Mouse (Mus musculus) forebrain, embryonic 14.5 days (tissue): ENCODE data around the gene Usp21. TPM values are rescaled to one million over a fixed set of nuclear protein-coding genes. Genes with fewer than 3 reads are reported as not detected.
"Not testable (repeated sequence)": the region's sequence is repeated elsewhere in the genome, so short reads cannot be mapped to it uniquely, and the experiment has no call there.

Source experiments
- ATAC-seq: fragments of 200-750 bp; cut with Nextera tagmentation; 2 replicates; pipeline ENCODE4 v1.8.0; 2017; ENCODE audit warnings: mild to moderate bottlenecking, moderate library complexity
- DNase-seq: peaks from one replicate; pipeline ENCODE4 v3.0.0-alpha.2; 2015; ENCODE audit warnings: low spot score
- H3K27ac ChIP-seq: fragments of 300-500 bp; sonication (generic); 2 replicates; pipeline ENCODE4 v1.5.1; 2014; ENCODE audit warnings: low read depth, mild to moderate bottlenecking, control low read depth, low read length, moderate library complexity
- H3K27me3 ChIP-seq: fragments of 300-500 bp; sonication (generic); replicated peaks from 2 replicates; pipeline ENCODE4 v1.6.1; 2014; ENCODE audit warnings: low read length, control low read depth, mixed read lengths; ENCODE audit not compliant: control insufficient read depth, insufficient read depth
- H3K36me3 ChIP-seq: fragments of 300-500 bp; sonication (generic); 2 replicates; pipeline ENCODE4 v1.6.1; 2014; ENCODE audit warnings: low read length, control low read depth; ENCODE audit not compliant: control insufficient read depth, insufficient read depth
- H3K4me1 ChIP-seq: fragments of 300-500 bp; sonication (generic); 2 replicates; pipeline ENCODE4 v1.6.1; 2014; ENCODE audit warnings: antibody characterized with exemption, low read length, control low read depth; ENCODE audit not compliant: control insufficient read depth, insufficient read depth
- H3K4me2 ChIP-seq: fragments of 300-500 bp; sonication (generic); 2 replicates; pipeline ENCODE4 v1.6.1; 2014; ENCODE audit warnings: mild to moderate bottlenecking, control low read depth, low read length
- H3K4me3 ChIP-seq: fragments of 300-500 bp; sonication (generic); 2 replicates; pipeline ENCODE4 v1.5.1; 2014; ENCODE audit warnings: low read depth, low read length, control low read depth
- H3K9ac ChIP-seq: fragments of 300-500 bp; sonication (generic); 2 replicates; pipeline ENCODE4 v1.6.1; 2014; ENCODE audit warnings: mild to moderate bottlenecking, low read length, control low read depth, moderate library complexity
- H3K9me3 ChIP-seq: fragments of 300-500 bp; sonication (generic); replicated peaks from 2 replicates; pipeline ENCODE4 v1.6.1; 2016; ENCODE audit warnings: low read length, control low read depth, mixed read lengths; ENCODE audit not compliant: control insufficient read depth
- WGBS: fragments of 180-500 bp; shearing (Covaris S2); extraction: QIAGEN DNeasy Blood & Tissue Kit; methylation state at CpG from one replicate; pipeline ENCODE4 v1.1.7; 2014; 5-methylcytosine and 5-hydroxymethylcytosine counted together
- polyA plus RNA-seq: library from polyadenylated mRNA; unstranded; fragments of >200 nt; fragmentation: Nextera tagmentation; extraction: Ambion mirVana; gene quantifications from 2 replicates; pipeline ENCODE4 v1.2.1, GENCODE M21; 2014

Gene Usp21
- 89.9 and 104 TPM in 2 replicates for polyA plus RNA-seq

DNA sequence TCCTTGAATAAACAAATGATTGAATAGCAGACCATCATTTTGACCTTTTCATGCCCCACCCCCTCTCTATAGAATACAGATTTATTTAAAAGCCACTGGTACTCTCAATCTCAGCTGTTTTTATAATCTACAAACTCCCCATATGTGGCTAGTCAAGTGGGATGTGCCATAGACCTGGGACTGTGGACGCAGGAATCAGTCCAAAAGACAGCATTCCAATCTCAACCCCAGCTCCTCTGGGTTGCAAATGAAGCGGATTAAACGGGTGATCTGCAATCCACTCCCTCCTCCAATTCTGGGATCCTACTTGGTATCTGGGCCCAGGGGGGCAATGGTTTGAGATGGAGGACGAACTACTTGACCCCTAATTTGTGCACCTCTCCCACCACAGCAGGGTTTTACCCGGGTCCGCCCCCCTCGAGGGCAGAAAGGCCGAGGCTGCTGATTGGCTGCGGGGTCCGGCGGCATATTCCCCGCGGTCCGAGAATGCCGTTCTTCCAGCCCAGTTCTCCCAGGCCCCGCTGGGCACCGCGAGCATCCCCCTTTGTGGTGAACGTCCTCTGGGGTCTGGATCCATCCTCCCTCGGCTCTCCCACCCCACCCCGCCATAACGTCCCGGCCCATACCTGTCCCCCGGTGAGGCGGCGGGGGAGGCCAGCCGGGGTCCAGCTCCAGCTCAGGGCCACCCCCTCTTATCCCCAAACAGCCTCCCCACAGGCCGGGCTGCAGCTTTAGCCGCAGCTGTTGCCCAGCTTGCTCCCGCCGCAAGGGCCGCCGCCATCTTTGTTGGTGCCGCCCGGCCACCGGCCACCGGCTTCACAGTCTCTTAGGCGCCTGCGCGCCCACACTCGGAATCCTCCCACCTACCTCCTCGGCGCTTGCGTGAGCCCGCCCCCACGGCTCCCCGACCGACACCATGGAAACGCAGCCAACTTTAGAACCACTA, at the start of gene Usp21:
Gene Usp21 (minus strand): TSS at position 856 of the 946 bp plus-strand sequence.
- H3K9ac ChIP-seq: peak within 1 kb of the TSS; percentile 97
- peak within 1 kb of the TSS; percentile 72 for H3K4me2 ChIP-seq
- H3K4me3 ChIP-seq: peak within 1 kb of the TSS; percentile 98
- ATAC-seq (peak; percentile 97), DNase-seq (peak; percentile 97)
- no peaks in the 10 kb centered on the region for H3K9me3 ChIP-seq
- H3K27ac ChIP-seq: peak within 1 kb of the TSS; percentile 94
- under 1% methylated on average over 49 of the region's 49 CpGs for WGBS
- H3K36me3 ChIP-seq: peaks cover 58% of the 10 kb centered on the region
- no peaks in the 10 kb centered on the region for H3K27me3 ChIP-seq
- H3K4me1 ChIP-seq: peaks cover 9% of the 10 kb centered on the region

DNA sequence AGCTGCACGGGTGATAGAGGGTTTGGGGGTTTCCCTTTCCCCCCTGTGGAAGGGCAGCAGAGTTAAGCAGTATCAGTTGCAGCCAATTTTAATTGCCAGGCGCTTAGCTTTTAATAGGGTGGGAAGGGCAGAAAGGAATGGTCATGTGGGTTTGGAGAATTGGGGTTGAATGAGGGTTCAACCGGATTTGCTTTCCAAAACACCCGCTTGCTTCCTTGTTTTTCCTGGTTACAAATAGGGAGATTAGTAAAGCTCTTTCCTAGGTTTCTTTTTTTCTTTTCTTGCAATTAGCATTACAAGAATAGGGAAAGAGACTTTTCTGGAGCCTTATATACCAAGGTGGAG, 42.4 kb upstream of the Usp21 start:
- 0% methylated on average over 4 of the region's 4 CpGs for WGBS
- H3K4me3 ChIP-seq: peak overlapping the region; percentile 84
- ATAC-seq (no peak; the same call in 1 of the 2 replicates), DNase-seq (peak; percentile 41)
- H3K4me1 ChIP-seq: peaks cover 19% of the 10 kb centered on the region
- H3K36me3 ChIP-seq: peaks cover 6% of the 10 kb centered on the region; the same call in 1 of the 2 replicates
- no peaks in the 10 kb centered on the region for H3K9me3 ChIP-seq
- H3K4me2 ChIP-seq: peak overlapping the region; percentile 52
- peak overlapping the region; percentile 79 for H3K9ac ChIP-seq
- H3K27me3 ChIP-seq: no peaks in the 10 kb centered on the region
- peak overlapping the region; percentile 97; the same call in 1 of the 2 replicates for H3K27ac ChIP-seq

DNA sequence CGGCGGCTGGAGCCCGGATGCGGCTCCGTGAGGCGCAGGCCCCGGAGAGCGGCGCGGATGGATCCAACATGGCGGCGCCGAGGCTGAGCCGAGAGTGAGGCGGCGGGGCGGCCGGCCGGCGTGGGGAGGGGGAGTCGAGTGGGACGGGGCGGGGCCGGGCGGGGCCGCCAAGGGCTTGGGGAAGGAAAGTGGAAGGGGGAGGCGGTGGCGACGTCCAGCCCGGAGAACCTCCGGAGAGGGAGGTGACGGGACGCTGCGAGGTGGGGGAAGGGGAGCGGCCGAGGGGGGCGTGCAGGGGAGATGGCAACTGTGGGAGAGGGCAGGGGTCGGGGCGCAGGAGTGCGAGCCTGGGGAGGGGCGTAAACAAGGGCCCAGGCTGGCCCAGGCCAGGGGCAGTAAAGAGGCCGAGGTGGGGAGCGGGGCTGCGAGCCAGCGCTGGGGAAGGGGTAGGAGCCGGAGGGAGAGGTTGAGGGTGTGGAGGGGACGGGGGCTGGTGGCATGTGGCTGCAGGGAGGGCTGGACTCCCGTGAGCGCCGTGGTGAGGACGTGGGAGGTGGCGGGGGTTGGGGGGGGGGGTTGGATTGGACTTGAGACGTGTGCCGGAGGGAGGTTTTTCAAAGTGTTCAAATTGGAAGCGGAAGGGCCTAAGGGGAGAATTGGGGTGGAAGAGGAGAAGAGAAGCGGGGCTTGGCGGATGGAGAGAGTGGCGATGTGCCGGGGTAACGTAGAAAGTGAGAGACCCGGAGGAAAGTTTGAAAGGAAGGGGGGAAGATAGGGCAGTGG, 41.8 kb upstream of the Usp21 start:
- H3K4me1 ChIP-seq: peaks cover 19% of the 10 kb centered on the region
- WGBS: 1% methylated on average over 59 of the region's 61 CpGs

DNA sequence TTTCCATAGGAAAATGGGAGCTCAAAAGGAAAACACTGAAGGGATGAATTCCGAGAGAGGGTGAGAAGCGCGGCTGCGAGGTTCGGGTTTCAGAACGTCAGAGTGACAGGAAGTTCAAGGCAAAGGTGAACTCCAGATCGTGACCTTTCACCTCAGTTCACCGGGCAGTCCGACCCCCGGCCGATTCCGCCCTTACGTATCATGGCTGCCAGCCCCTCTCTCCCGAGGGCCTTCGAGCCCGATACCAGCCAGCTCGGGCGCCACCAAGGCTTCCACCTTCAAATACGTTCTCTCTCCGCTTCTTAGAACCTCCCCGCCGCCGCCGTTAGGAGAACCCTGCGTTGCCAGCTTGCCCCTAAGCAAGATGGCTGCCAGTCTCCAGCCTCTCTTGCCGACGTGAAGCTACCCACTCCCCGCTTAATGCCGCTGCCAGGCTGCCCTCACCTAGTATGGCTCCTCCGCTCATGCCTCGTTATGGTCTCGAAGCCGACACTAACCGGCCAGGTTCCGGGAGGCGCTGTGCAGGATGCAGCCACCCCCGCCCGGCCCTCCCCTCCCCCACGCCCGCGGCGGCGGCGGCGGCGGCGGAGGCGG, 41.1 kb upstream of the Usp21 start, which contains the start of gene Dedd:
Gene Dedd (plus strand): TSS at position 307 of the 594 bp plus-strand sequence.
- Histone ChIP-seq H3K4me1 (peaks cover 19% of the 10 kb centered on the region), H3K27ac (peak within 1 kb of the TSS; percentile 97), H3K4me2 (peak within 1 kb of the TSS; percentile 52), H3K9me3 (no peaks in the 10 kb centered on the region), H3K36me3 (peaks cover 6% of the 10 kb centered on the region; the same call in 1 of the 2 replicates), H3K9ac (peak within 1 kb of the TSS; percentile 79), H3K27me3 (no peaks in the 10 kb centered on the region), H3K4me3 (peak within 1 kb of the TSS; percentile 84)
- ATAC-seq (peak; percentile 96), DNase-seq (peak; percentile 98)
- WGBS: 0% methylated on average over 43 of the region's 48 CpGs

More for the DNA sequence above, 41.8 kb upstream of the Usp21 start:
- Histone ChIP-seq H3K36me3 (peaks cover 6% of the 10 kb centered on the region; the same call in 1 of the 2 replicates), H3K9ac (peak overlapping the region; percentile 79), H3K27ac (peak overlapping the region; percentile 97), H3K9me3 (no peaks in the 10 kb centered on the region), H3K27me3 (no peaks in the 10 kb centered on the region), H3K4me3 (peak overlapping the region; percentile 84), H3K4me2 (peak overlapping the region; percentile 52)
- ATAC-seq (peak; percentile 87), DNase-seq (peak; percentile 91)

DNA sequence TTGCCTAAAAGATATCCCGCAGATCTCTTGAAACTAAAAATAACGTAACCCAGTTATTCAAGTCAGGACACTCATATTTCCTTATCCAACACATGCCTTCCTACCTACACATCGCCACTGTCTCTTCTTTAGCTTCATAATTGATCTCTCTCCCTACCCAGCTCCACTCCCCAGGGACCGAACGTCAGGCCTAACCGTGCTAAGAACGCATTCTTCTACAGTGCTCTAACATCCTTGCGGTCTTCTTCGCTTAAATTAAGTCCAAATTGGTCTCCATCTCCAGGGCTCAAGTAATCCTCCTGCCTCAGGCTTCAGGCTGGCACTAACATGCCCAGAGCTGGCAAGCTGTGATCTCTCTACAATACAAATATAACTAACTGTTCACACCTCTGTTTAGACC, 40.5 kb upstream of the Usp21 start:
- Histone ChIP-seq H3K9ac (peak overlapping the region; percentile 79), H3K4me1 (peaks cover 19% of the 10 kb centered on the region), H3K27ac (peak overlapping the region; percentile 97), H3K4me2 (peak overlapping the region; percentile 52), H3K36me3 (0 out of 2 replicates have a peak, but pooled peaks cover 3% of the 10 kb centered on the region), H3K9me3 (no peaks in the 10 kb centered on the region), H3K27me3 (no peaks in the 10 kb centered on the region), H3K4me3 (peak overlapping the region; percentile 84)
- ATAC-seq (no peak), DNase-seq (peak; percentile 22)
- WGBS: 41% methylated on average over 9 of the region's 9 CpGs

DNA sequence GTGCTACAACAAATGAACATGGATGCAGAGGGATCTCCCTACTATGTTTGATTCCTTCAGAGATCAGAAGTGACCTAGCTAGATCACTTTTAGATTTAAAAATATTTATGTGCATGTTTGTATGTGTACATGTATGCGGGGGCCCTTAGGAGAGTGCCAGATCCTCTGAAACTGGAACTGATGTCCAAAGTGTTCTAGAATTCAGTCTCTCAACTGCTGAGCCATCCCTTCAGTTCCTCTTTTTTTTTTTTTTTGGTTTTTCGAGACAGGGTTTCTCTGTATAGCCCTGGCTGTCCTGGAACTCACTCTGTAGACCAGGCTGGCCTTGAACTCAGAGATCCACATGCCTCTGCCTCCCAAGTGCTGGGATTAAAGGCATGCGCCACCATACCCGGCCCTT, 38.8 kb upstream of the Usp21 start:
- H3K4me1 ChIP-seq: peaks cover 19% of the 10 kb centered on the region
- 88% methylated on average over 4 of the region's 4 CpGs for WGBS
- H3K4me2 ChIP-seq, H3K27me3 ChIP-seq, H3K9me3 ChIP-seq, DNase-seq, H3K36me3 ChIP-seq, ATAC-seq, H3K9ac ChIP-seq, H3K27ac ChIP-seq, H3K4me3 ChIP-seq: not testable (repeated sequence)

DNA sequence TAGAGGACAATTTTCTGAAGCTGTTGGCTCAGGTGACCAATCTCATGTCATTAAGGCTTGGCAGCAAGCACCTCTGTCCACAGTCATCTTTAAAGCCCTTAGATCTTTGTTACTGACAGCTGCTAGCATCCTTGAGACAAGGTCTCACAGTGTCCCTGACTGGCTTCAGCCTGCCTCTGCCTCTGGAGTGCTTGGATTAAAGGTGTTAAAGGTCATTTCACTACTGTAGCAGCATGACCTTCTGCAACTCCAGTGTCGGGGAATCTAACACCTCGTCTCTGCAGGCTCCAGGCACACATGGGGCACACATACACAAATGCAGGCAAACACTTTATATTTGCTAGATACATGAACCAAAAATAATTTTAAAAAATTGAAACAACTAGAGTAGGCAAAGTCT, 37.8 kb upstream of the Usp21 start:
- ATAC-seq (no peak), DNase-seq (no peak)
- H3K27ac ChIP-seq: no peak overlapping the region
- peaks cover 13% of the 10 kb centered on the region for H3K4me1 ChIP-seq
- no peak overlapping the region for H3K4me2 ChIP-seq
- H3K36me3 ChIP-seq: 0 out of 2 replicates have a peak, but pooled peaks cover 3% of the 10 kb centered on the region
- WGBS: 94% methylated on average over 2 of the region's 2 CpGs
- H3K9ac ChIP-seq: no peak overlapping the region
- H3K9me3 ChIP-seq: no peaks in the 10 kb centered on the region
- no peaks in the 10 kb centered on the region for H3K27me3 ChIP-seq
- H3K4me3 ChIP-seq: no peak overlapping the region

DNA sequence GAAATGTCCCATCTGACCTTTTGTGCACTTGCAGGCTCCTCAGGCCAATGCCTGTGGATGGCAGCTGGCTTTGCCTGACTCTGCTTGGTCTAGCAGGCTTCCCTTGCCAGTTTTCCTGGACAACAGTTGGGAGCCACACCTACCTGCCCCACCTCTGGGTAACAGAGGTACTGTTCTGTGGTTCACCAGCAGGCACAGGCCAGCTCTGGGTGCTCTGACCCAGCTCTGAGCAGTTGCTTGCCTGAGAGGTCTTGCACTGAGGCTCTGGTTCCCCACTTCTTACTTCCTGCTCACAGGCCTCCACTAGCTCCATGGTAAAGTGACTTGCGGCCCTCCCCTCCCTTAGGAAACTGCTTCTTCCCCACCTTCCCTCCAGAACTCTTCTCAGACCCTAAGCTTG, 34.2 kb upstream of the Usp21 start:
- no peak overlapping the region for H3K4me3 ChIP-seq
- no peak overlapping the region for H3K4me2 ChIP-seq
- H3K27me3 ChIP-seq: no peaks in the 10 kb centered on the region
- DNase-seq: no peak
- no peaks in the 10 kb centered on the region; the same call in 1 of the 2 replicates for H3K4me1 ChIP-seq
- H3K36me3 ChIP-seq: 0 out of 2 replicates have a peak, but pooled peaks cover 3% of the 10 kb centered on the region
- H3K9me3 ChIP-seq: no peaks in the 10 kb centered on the region
- no peak overlapping the region for H3K27ac ChIP-seq
- ATAC-seq: 0 out of 2 replicates have a peak, but pooled peaks have one; percentile 34
- 69% methylated on average over 1 of the region's 1 CpGs for WGBS
- H3K9ac ChIP-seq: no peak overlapping the region
